Mouse (Mus musculus) ES-E14 (cell line): Measurements from ENCODE around the gene Vmn2r22. TPM values are rescaled to one million over a fixed set of nuclear protein-coding genes. Genes with fewer than 3 reads are reported as not detected.
"Not testable (repeated sequence)": the region's sequence is repeated elsewhere in the genome, so short reads cannot be mapped to it uniquely, and the experiment has no call there.

Experiments
- DNase-seq: peaks from one replicate; pipeline ENCODE4 v3.0.0-alpha.2; 2013; ENCODE audit warnings: low read depth, low spot score
- H3K27ac ChIP-seq: 2 replicates; pipeline ENCODE4 v1.5.1; 2012; ENCODE audit warnings: low read depth, mild to moderate bottlenecking, low read length, moderate library complexity, mixed read lengths; ENCODE audit not compliant: poor library complexity, insufficient read depth, severe bottlenecking
- H3K36me3 ChIP-seq: 2 replicates; pipeline ENCODE4 v1.6.1; 2012; ENCODE audit warnings: mild to moderate bottlenecking, low read length, moderate library complexity, mixed read lengths; ENCODE audit not compliant: control insufficient read depth, poor library complexity, insufficient read depth, severe bottlenecking
- H3K4me1 ChIP-seq, 2 experiments: fragments of 150-350 bp in 1 of 2; sonication (generic) in 1 of 2; 2 replicates each; pipeline ENCODE4 v1.6.1; 2012; ENCODE audit warnings: low read length in 2 of 2, mild to moderate bottlenecking in 1 of 2, mixed read lengths in 1 of 2; ENCODE audit not compliant: control insufficient read depth in 2 of 2, insufficient read depth in 2 of 2, poor library complexity in 1 of 2
- H3K4me3 ChIP-seq, 2 experiments: fragments of 150-350 bp in 1 of 2; sonication (generic) in 1 of 2; 2 replicates each; pipeline ENCODE4 v1.5.1; 2012; ENCODE audit warnings: low read length in 2 of 2, low read depth in 1 of 2, mild to moderate bottlenecking in 1 of 2, mixed read lengths in 1 of 2; ENCODE audit not compliant: insufficient read depth in 1 of 2, poor library complexity in 1 of 2, severe bottlenecking in 1 of 2
- H3K9ac ChIP-seq: 2 replicates; pipeline ENCODE4 v1.6.1; 2012; ENCODE audit warnings: low read depth, mild to moderate bottlenecking, low read length, mixed read lengths; ENCODE audit not compliant: poor library complexity, insufficient read depth, severe bottlenecking
- H3K9me3 ChIP-seq: fragments of 150-350 bp; sonication (generic); 2 replicates; pipeline ENCODE4 v1.6.1; 2012; ENCODE audit warnings: low read depth, mild to moderate bottlenecking, low read length; ENCODE audit not compliant: control insufficient read depth, insufficient read depth
- CHD2 ChIP-seq: IDR thresholded peaks from 2 replicates; pipeline ENCODE4 v1.6.1; 2014; ENCODE audit warnings: mild to moderate bottlenecking, low read depth, low read length, inconsistent platforms
- HCFC1 ChIP-seq: IDR thresholded peaks from 2 replicates; pipeline ENCODE4 v1.6.1; 2012; ENCODE audit warnings: low read length, inconsistent platforms, borderline replicate concordance; ENCODE audit not compliant: insufficient read depth
- MAFK ChIP-seq: IDR thresholded peaks from 2 replicates; pipeline ENCODE4 v1.6.1; 2014; ENCODE audit warnings: mild to moderate bottlenecking, low read depth, low read length, inconsistent platforms; ENCODE audit not compliant: insufficient read depth
- ZC3H11A ChIP-seq: IDR thresholded peaks from 2 replicates; pipeline ENCODE4 v1.6.1; 2012; ENCODE audit warnings: low read depth, mild to moderate bottlenecking, inconsistent platforms, low read length, borderline replicate concordance
- ZNF384 ChIP-seq: IDR thresholded peaks from 2 replicates; pipeline ENCODE4 v1.6.1; 2012; ENCODE audit warnings: low read depth, low read length, inconsistent platforms
- in situ Hi-C, 2 experiments: fragments of 600-800 bp; cut with MboI; formaldehyde crosslinking; loops; one replicate each; pipeline ENCODE4 v1.15.1; 2025; ENCODE audit warnings: low sequenced_read_pairs in 2 of 2, inconsistent platforms in 1 of 2; ENCODE audit not compliant: unreplicated experiment in 2 of 2
- total RNA-seq: library from RNA; depleted of rRNA; stranded (reverse); fragments of 300-350 nt; gene quantifications from 2 replicates; pipeline ENCODE4 v1.2.3, GENCODE M21; 2012; rRNA removed

The Vmn2r22 gene
- not detected in 2 replicates for total RNA-seq

GRCm38 (mm10) chr6:123650625-123651024, at the start of gene Vmn2r22:
TSS of gene Vmn2r22 (minus strand) at chr6:123650725.
- DNase-seq, H3K27ac ChIP-seq, H3K9me3 ChIP-seq, H3K4me1 ChIP-seq, H3K4me3 ChIP-seq, in situ Hi-C loops, H3K9ac ChIP-seq, H3K36me3 ChIP-seq: not testable (repeated sequence)

DNA sequence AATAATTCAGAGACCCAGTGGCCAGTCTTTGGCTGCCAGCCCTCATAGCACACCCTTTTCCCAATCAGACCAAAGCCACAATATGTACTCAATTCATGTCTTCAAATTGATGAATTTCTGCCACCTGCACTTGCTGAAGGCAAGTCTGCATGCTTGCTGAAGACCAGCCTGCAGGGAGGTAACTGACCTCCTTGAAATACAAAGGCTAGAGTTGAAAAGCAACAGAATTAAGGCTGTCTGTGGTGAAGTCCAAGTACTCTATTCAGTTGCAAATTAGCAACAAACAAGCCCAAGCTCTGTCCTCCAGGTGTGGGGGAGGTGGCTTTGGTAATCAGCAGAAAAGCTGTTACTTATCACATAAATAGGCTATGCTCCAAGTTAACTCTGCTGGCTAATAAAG, 46.7 kb upstream of the Vmn2r22 start:
- Histone ChIP-seq H3K27ac (peak overlapping the region; percentile 44; the same call in 1 of the 2 replicates), H3K36me3 (no peaks in the 10 kb centered on the region), H3K4me1 (peaks cover 0 to 5% of the 10 kb centered on the region in 2 experiments; a peak in 1 of 4 replicates), H3K9ac (no peak overlapping the region), H3K4me3 (no peak overlapping the region), H3K9me3 (no peaks in the 10 kb centered on the region; the same call in 1 of the 2 replicates)
- in situ Hi-C loops: no loop called here
- peak; percentile 34 for DNase-seq
- no peak for TF ChIP-seq CHD2

DNA sequence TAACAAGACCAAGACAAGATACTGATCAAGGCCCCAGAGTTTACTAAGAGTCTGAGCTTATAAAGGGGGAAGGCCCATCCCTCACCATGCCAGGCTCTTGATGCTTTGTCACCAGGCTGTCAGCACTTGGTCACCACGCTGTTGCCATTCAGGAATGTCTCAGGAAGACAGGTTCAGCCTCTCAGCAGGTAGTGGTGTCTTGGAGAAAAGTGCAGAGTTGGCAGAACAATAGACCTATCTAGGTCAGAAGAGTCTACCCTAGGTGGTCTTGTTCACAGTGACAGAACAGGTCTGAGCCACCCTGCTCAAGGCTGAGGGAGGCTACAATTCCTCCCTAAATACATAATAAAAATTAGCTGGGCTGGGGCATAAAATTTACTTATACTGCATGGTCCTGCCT, 46.1 kb upstream of the Vmn2r22 start:
- H3K9ac ChIP-seq, in situ Hi-C loops, H3K4me3 ChIP-seq, H3K9me3 ChIP-seq, H3K27ac ChIP-seq, H3K36me3 ChIP-seq, H3K4me1 ChIP-seq: not testable (repeated sequence)
- TF ChIP-seq MAFK: peak; percentile 65
- peak; percentile 22 for DNase-seq

GRCm38 (mm10) chr6:123657040-123657439, 6.5 kb upstream of the Vmn2r22 start:
- in situ Hi-C loops: no loop called here
- H3K4me3 ChIP-seq: no peak overlapping the region

DNA sequence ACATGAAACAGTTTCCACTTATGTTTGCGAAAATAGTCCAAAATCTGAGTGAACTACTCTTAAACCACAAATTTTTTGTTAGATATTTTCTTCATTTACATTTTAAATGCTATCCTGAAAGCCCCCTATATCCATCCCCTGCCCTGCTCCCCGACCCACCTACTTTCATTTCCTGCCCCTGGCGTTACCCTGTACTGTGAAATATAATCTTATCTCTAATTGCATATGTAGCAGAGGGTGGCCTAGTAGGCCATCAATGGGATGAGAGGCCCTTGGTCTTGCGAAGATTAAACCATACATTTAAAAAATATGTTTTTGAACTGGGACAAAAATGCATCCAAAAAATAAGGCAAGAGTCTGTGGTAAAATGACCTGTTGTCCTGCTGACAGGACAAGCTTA, 11.1 kb downstream of the Vmn2r22 start:
- H3K4me1 ChIP-seq, H3K36me3 ChIP-seq, DNase-seq, in situ Hi-C loops, H3K9ac ChIP-seq, H3K4me3 ChIP-seq, H3K27ac ChIP-seq, H3K9me3 ChIP-seq: not testable (repeated sequence)

More at GRCm38 (mm10) chr6:123657040-123657439, 6.5 kb upstream of the Vmn2r22 start:
- H3K27ac ChIP-seq: no peak overlapping the region
- H3K4me1 ChIP-seq: no peaks in the 10 kb centered on the region
- no peak overlapping the region for H3K9ac ChIP-seq
- no peak for TF ChIP-seq HCFC1
- no peak for TF ChIP-seq MAFK
- TF ChIP-seq ZNF384: no peak
- TF ChIP-seq ZC3H11A: no peak
- TF ChIP-seq CHD2: no peak
- DNase-seq: peak; percentile 26
- H3K36me3 ChIP-seq: no peaks in the 10 kb centered on the region
- H3K9me3 ChIP-seq: no peaks in the 10 kb centered on the region

DNA sequence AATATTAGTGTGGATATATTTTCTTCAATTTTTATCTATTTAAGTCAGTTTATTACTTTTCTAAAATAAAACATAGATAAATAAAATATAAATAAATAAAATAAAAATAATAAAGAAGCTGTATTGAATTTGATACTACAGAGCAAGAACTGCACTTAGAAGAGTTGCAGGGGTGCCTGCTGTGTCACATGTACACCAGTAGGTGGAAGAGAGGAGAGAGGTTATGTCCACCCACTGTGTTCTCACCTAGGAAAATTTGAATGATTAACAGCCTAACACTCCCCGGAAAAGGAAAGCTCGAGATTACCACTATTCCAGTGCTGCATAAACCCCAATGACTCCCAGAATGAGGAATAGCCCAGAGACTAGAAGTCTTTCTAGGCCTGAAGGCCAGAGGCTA, 26.7 kb downstream of the Vmn2r22 start:
- H3K9me3 ChIP-seq, H3K4me3 ChIP-seq, H3K4me1 ChIP-seq, H3K9ac ChIP-seq, H3K27ac ChIP-seq, H3K36me3 ChIP-seq, DNase-seq, in situ Hi-C loops: not testable (repeated sequence)

GRCm38 (mm10) chr6:123588368-123588767, 62.2 kb downstream of the Vmn2r22 start:
- H3K36me3 ChIP-seq, DNase-seq, H3K4me3 ChIP-seq, H3K4me1 ChIP-seq, H3K27ac ChIP-seq, H3K9me3 ChIP-seq, in situ Hi-C loops, H3K9ac ChIP-seq: not testable (repeated sequence)
